Mouse (Mus musculus): ENCODE measurements around the gene Tubd1. TPM values are rescaled to one million over a fixed set of nuclear protein-coding genes. Genes with fewer than 3 reads are reported as not detected.

Tubd1 gene
- total and polyA plus RNA-seq, 2 experiments from 2014 or later, result 2.6 to 6.4 TPM

DNA sequence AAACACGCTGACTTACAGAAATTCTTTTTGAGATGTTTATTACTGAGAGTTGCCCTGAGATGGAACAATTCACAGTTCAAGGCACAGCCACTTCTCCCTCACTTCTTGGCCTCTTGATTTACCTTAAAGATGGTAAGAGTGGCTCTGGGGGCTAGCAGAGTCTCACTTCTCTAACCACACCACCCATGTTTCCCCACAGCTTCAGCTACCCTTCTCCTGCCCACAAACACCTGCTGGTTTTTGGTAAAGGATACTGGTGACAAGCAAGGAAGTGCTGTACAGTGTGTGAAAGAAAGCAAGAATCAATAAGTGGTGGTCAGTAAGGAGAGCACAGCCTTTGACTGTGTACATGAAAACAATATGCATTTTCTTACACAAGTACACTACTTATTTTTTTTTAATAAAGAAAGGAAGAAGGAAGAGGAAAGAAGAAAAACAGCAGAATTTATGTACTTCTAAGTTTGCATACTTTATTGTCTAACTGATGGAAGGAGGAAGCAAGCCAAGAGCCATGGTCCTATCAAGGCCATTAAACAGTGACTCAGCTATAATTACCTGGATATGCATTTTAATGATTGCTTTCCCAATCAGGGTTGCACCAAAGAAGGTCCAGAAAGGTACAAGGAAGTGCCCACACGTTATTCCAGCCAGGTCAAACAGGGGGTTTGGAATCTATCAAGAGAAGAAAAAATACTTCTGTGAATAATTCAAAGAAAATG is 62.0 kb downstream of the Tubd1 start:
- TF ChIP-seq CTCF (IDR thresholded peaks at IDR 0.05; ENCODE audit: low read depth), result no peak
- ATAC-seq (no peak), DNase-seq (ENCODE audit: low spot score) (no peak)
- no peak overlapping the region for H3K9ac ChIP-seq (replicated peaks; ENCODE audit: low read length)
- H3K27me3 ChIP-seq (ENCODE audit: insufficient read depth, low read length), result no peaks in the 10 kb centered on the region
- no peak overlapping the region for H3K27ac ChIP-seq
- WGBS, result 94% methylated on average over 2 of the region's 2 CpGs
- H3K4me2 ChIP-seq (ENCODE audit: low read depth, low read length), result no peak overlapping the region
- H3K36me3 ChIP-seq (ENCODE audit: insufficient read depth, low read length), result peaks cover 20% of the 10 kb centered on the region
- no peak overlapping the region for H3K4me3 ChIP-seq (ENCODE audit: low read length)
- no peaks in the 10 kb centered on the region for H3K9me3 ChIP-seq (ENCODE audit: low read length)
- no peaks in the 10 kb centered on the region for H3K4me1 ChIP-seq (ENCODE audit: insufficient read depth, low read length)

- no peak for TF ChIP-seq CTCF (IDR thresholded peaks at IDR 0.05; ENCODE audit: low read depth)
- WGBS, result 91% methylated on average over 2 of the region's 2 CpGs
- H3K36me3 ChIP-seq (ENCODE audit: insufficient read depth, low read length), result peaks cover 20% of the 10 kb centered on the region
- no peaks in the 10 kb centered on the region for H3K9me3 ChIP-seq (ENCODE audit: low read length)
- H3K27ac ChIP-seq, result no peak overlapping the region
- no peak overlapping the region for H3K9ac ChIP-seq (replicated peaks; ENCODE audit: low read length)
- H3K4me1 ChIP-seq (ENCODE audit: insufficient read depth, low read length), result no peaks in the 10 kb centered on the region
- no peak overlapping the region for H3K4me3 ChIP-seq (ENCODE audit: low read length)
- DNase-seq (ENCODE audit: low spot score) (no peak), ATAC-seq (no peak)
- no peak overlapping the region for H3K4me2 ChIP-seq (ENCODE audit: low read depth, low read length)
- H3K27me3 ChIP-seq (ENCODE audit: insufficient read depth, low read length), result no peaks in the 10 kb centered on the region
Measured at GRCm38 (mm10) chr11:86607808-86608350, 63.1 kb downstream of the Tubd1 start.

DNA sequence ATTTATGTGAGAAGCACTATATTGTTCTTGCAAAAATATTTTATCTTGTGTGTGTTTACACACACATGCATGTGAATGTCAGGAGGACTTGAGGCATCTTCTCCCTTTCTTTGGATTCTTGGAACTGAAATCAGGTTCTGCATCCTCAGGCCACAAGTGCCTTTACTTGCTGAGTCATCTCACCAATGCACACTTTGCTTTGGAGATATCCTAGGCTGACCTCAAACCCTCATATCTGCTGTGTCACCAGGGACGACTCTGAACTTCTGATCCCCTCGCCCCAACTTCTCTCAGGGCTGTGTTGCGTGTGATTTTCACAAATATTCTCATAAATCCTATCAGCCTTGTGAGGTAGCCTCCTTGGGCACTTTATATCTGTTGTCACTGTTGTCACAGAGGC is 65.4 kb downstream of the Tubd1 start:
- 92% methylated on average over 3 of the region's 3 CpGs for WGBS

GRCm38 (mm10) chr11:86611991-86612390 is 67.2 kb downstream of the Tubd1 start:
- no peaks in the 10 kb centered on the region for H3K4me1 ChIP-seq (ENCODE audit: insufficient read depth, low read length)
- ATAC-seq (no peak), DNase-seq (ENCODE audit: low spot score) (no peak)
- H3K27me3 ChIP-seq (ENCODE audit: insufficient read depth, low read length), result no peaks in the 10 kb centered on the region
- no peak for TF ChIP-seq CTCF (IDR thresholded peaks at IDR 0.05; ENCODE audit: low read depth)
- no peak overlapping the region for H3K4me2 ChIP-seq (ENCODE audit: low read depth, low read length)
- no peak overlapping the region for H3K4me3 ChIP-seq (ENCODE audit: low read length)
- no peaks in the 10 kb centered on the region for H3K9me3 ChIP-seq (ENCODE audit: low read length)
- 97% methylated on average over 1 of the region's 1 CpGs for WGBS
- H3K36me3 ChIP-seq (ENCODE audit: insufficient read depth, low read length), result peaks cover 1% of the 10 kb centered on the region; the same call in 1 of the 2 replicates
- no peak overlapping the region for H3K27ac ChIP-seq
- H3K9ac ChIP-seq (replicated peaks; ENCODE audit: low read length), result no peak overlapping the region

More for the DNA sequence above, 65.4 kb downstream of the Tubd1 start:
- no peak overlapping the region for H3K4me2 ChIP-seq (ENCODE audit: low read depth, low read length)
- H3K27ac ChIP-seq, result no peak overlapping the region
- no peak overlapping the region for H3K9ac ChIP-seq (replicated peaks; ENCODE audit: low read length)
- peaks cover 13% of the 10 kb centered on the region for H3K36me3 ChIP-seq (ENCODE audit: insufficient read depth, low read length)
- no peak overlapping the region for H3K4me3 ChIP-seq (ENCODE audit: low read length)
- no peaks in the 10 kb centered on the region for H3K27me3 ChIP-seq (ENCODE audit: insufficient read depth, low read length)
- no peaks in the 10 kb centered on the region for H3K4me1 ChIP-seq (ENCODE audit: insufficient read depth, low read length)
- H3K9me3 ChIP-seq (ENCODE audit: low read length), result no peaks in the 10 kb centered on the region
- ATAC-seq, result no peak
- no peak for TF ChIP-seq CTCF (IDR thresholded peaks at IDR 0.05; ENCODE audit: low read depth)
- DNase-seq (ENCODE audit: low spot score), result no peak

DNA sequence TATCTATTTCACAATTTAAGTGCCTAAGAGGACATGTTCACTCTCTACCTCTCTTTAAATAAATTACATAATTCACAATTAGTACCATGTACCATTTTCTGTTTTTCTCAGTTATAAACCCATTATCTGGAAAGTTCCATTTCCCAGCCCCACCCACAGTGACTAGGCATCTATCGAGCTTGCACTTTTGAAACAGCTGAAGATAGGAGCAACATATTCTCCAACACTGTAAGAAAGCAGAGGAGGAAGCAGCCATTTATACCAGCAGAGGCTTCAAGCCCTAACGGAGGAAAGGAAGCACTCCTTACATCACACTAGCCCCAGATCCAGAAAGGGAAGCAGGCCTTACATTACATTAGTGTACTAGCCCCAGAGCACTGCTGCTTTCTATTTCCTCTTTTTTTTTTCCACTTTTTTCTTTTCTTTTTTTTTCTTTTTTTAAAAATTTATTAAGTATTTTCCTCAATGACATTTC is 69.3 kb downstream of the Tubd1 start:
- no peak overlapping the region for H3K4me3 ChIP-seq (ENCODE audit: low read length)
- ATAC-seq (no peak), DNase-seq (ENCODE audit: low spot score) (no peak)
- no peak overlapping the region for H3K4me2 ChIP-seq (ENCODE audit: low read depth, low read length)
- H3K36me3 ChIP-seq (ENCODE audit: insufficient read depth, low read length), result no peaks in the 10 kb centered on the region
- no peak for TF ChIP-seq CTCF (IDR thresholded peaks at IDR 0.05; ENCODE audit: low read depth)
- H3K4me1 ChIP-seq (ENCODE audit: insufficient read depth, low read length), result no peaks in the 10 kb centered on the region
- H3K9ac ChIP-seq (replicated peaks; ENCODE audit: low read length), result no peak overlapping the region
- WGBS, result 78% methylated on average over 2 of the region's 2 CpGs
- H3K9me3 ChIP-seq (ENCODE audit: low read length), result no peaks in the 10 kb centered on the region
- no peaks in the 10 kb centered on the region for H3K27me3 ChIP-seq (ENCODE audit: insufficient read depth, low read length)
- H3K27ac ChIP-seq, result no peak overlapping the region

GRCm38 (mm10) chr11:86614607-86615006 is 69.8 kb downstream of the Tubd1 start:
- DNase-seq (ENCODE audit: low spot score) (no peak), ATAC-seq (no peak)
- H3K4me3 ChIP-seq (ENCODE audit: low read length), result no peak overlapping the region
- H3K4me1 ChIP-seq (ENCODE audit: insufficient read depth, low read length), result no peaks in the 10 kb centered on the region
- no peak overlapping the region for H3K9ac ChIP-seq (replicated peaks; ENCODE audit: low read length)
- TF ChIP-seq CTCF (IDR thresholded peaks at IDR 0.05; ENCODE audit: low read depth), result no peak
- H3K36me3 ChIP-seq (ENCODE audit: insufficient read depth, low read length), result no peaks in the 10 kb centered on the region
- WGBS, result 90% methylated on average over 5 of the region's 5 CpGs
- no peaks in the 10 kb centered on the region for H3K9me3 ChIP-seq (ENCODE audit: low read length)
- H3K27ac ChIP-seq, result no peak overlapping the region
- no peaks in the 10 kb centered on the region for H3K27me3 ChIP-seq (ENCODE audit: insufficient read depth, low read length)
- H3K4me2 ChIP-seq (ENCODE audit: low read depth, low read length), result no peak overlapping the region

MicroRNA genes within 50 kb of the gene (microRNA counts, 519-probe panel; counts per million panel counts)
- microRNA mmu-miR-21, result 4,461 counts per million, percentile 78 among the panel's probes with 10 or more counts

Small RNAs within 50 kb of the gene (microRNA-seq; reads per million reads assigned to microRNA genes)
- 5,508 to 6,183 reads per million in 2 experiments for gene Mir21a

Other genes with a start within 250 kb of the Tubd1 start
- gene Med13, start 187.4 kb upstream of the Tubd1 start, total RNA-seq (2014; rRNA removed), result 55.0 and 59.7 TPM in 2 replicates
- 5.3 and 5.6 TPM in 2 replicates for gene Med13, start 187.4 kb upstream of the Tubd1 start, polyA plus RNA-seq (2015; fragmentation: Nextera tagmentation; extraction: Ambion mirVana)
- gene Rnft1, start 60.3 kb upstream of the Tubd1 start, total RNA-seq (2014; rRNA removed), result 5.1 and 5.7 TPM in 2 replicates
- gene Rnft1, start 60.3 kb upstream of the Tubd1 start, polyA plus RNA-seq (2015; fragmentation: Nextera tagmentation; extraction: Ambion mirVana), result 15.0 and 16.3 TPM in 2 replicates
- 21.9 and 34.2 TPM in 2 replicates for gene Rps6kb1, start 186 bp upstream of the Tubd1 start, total RNA-seq (2014; rRNA removed)
- gene Rps6kb1, start 186 bp upstream of the Tubd1 start, polyA plus RNA-seq (2015; fragmentation: Nextera tagmentation; extraction: Ambion mirVana), result 67.3 and 67.7 TPM in 2 replicates
- gene Vmp1, start 138.8 kb downstream of the Tubd1 start, total RNA-seq (2014; rRNA removed), result 31.3 and 51.6 TPM in 2 replicates
- gene Vmp1, start 138.8 kb downstream of the Tubd1 start, polyA plus RNA-seq (2015; fragmentation: Nextera tagmentation; extraction: Ambion mirVana), result 128 and 129 TPM in 2 replicates
- 8.4 and 10.6 TPM in 2 replicates for gene Ptrh2, start 139.0 kb downstream of the Tubd1 start, total RNA-seq (2014; rRNA removed)
- 21.2 and 21.6 TPM in 2 replicates for gene Ptrh2, start 139.0 kb downstream of the Tubd1 start, polyA plus RNA-seq (2015; fragmentation: Nextera tagmentation; extraction: Ambion mirVana)
- gene Cltc, start 212.6 kb downstream of the Tubd1 start, total RNA-seq (2014; rRNA removed), result 389 and 472 TPM in 2 replicates
- 129 and 136 TPM in 2 replicates for gene Cltc, start 212.6 kb downstream of the Tubd1 start, polyA plus RNA-seq (2015; fragmentation: Nextera tagmentation; extraction: Ambion mirVana)

Data from hindbrain, postnatal 0 days (tissue).